In the genomic region with DNA sequence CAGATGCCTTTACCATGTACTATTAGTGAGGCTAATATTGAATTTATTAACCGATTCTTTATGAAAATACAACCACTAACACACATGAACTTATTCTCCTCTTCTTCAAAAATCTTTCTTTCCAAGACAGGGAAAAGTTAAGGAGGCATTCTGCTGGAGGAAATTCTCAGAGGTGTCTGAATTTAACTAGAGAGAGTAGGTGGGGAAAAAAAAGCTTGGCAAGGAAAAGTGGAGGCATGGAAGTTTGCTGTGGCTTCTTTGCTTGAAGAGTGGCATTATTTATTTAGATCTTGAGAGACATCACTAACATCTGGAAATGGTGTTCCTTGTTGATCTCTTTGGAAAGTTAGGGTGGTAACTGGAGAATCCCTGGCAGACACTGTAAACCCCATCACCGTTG, we compare ENCODE assay signal across 16 mouse cellular contexts.
"Had no signal": no experiment of that assay in that cellular context is flagged by ENCODE, and none has a peak within 500 bp of the region (broad histone marks: within the 10 kb centered on the region; RNA-seq: fewer than 3 reads in every experiment).

No protein-coding gene starts in this region.

- DNase-seq: retina, postnatal 1 day; right cerebral cortex, postnatal 14 days; right cerebral cortex, postnatal 25 days; right cerebral cortex, postnatal 4 days; spleen, adult 18-20 months; thymus, adult 18-20 months; thymus, adult 2 months; thymus, postnatal 14 days; thymus, postnatal 25 days; thymus, postnatal 36 days; thymus, postnatal 4 days had no signal

- H3K36me3 ChIP-seq: neural tube, embryonic 12.5 days; neural tube, embryonic 13.5 days; neural tube, embryonic 15.5 days; stomach, embryonic 15.5 days had no signal

- H3K4me3 ChIP-seq: neural tube, embryonic 12.5 days; neural tube, embryonic 13.5 days; neural tube, embryonic 15.5 days; stomach, embryonic 15.5 days had no signal

- H3K27ac ChIP-seq: neural tube, embryonic 12.5 days; neural tube, embryonic 13.5 days; neural tube, embryonic 15.5 days; stomach, embryonic 15.5 days; stomach, postnatal 0 days had no signal

- H3K27me3 ChIP-seq: neural tube, embryonic 12.5 days; neural tube, embryonic 13.5 days; neural tube, embryonic 15.5 days; stomach, embryonic 15.5 days had no signal

- H3K4me1 ChIP-seq: neural tube, embryonic 12.5 days; neural tube, embryonic 13.5 days; neural tube, embryonic 15.5 days; stomach, embryonic 15.5 days had no signal
